Mouse (Mus musculus) heart, postnatal 4 days (tissue): ENCODE measurements at regions not wholly inside any gene's neighbourhood (a gene's known extent, or its start where the extent isn't known, plus 50 kb on each side); places are given as distances from the start of the nearest gene placed in this dataset.

Source experiments
- DNase-seq: peaks from one replicate; pipeline ENCODE4 v3.0.0; 2021

DNA sequence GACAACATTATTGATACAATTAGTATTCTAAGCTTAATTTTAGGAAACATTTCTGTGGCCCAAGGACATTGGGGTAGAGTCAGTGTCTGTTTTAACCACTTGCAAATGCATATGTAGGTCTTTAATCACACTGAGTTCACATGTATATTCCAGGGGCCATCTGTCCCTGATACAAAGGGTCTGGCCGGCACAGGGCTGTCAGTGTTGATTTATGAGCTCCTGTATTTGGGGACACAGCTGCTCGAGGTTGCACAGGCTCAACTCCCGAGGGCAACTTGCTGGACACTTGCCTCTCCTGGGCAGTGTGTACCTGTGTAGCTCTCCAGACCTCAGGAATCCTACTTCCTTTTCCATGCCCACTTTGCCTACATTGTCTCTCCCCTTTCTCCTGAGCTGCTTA lies 221.0 kb downstream of the Abcc12 start:
- no peak for DNase-seq

DNA sequence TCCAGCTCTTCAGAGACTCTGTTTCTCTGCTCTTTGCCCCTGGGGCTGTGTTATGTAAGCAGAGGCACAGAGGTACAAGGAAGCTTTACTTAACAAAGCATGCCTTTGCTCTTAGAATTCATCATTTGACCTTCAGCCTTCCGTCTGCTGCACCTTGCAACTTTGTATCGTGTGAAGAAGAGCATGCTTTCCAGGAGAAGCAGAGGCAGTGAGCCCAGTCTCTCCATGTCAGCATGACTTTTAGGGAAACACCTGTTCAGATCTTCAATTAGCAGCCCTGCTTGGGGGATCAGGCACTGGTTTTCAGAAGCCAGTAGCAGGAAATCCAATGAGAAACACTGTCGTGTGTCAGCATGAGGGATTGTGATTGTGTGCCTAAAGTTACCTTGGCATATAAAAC lies 226.7 kb downstream of the Abcc12 start:
- DNase-seq = no peak

DNA sequence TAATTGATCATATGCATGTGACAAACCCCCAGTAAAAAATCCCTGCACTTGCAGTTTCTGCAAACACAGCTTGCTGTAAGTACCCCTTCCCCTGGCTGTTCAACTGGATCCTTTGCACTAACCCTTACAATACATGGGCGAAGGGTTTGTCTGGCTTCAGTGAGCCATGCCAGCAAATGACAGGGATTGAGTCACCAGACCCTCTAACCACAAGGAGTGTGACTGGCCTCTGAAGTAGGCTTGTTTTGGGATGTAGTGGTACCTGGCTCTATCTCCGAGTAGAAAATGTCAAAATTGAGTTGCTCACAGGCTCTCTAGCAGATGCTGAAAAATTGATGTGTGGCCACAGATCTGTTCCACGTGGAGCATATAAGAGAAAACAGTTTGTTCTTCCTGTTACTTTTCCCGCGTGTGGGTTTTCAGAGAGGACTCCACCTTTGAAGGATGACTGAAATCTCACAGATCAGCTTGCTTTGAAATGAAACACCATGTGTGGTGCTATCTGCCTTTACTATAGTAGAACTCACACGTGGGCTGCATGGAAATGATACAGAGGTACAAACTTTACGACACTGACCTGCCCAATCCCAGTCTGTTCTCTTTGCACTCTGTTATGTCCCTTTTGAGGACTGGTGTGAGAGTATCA lies 228.8 kb downstream of the Abcc12 start:
- DNase-seq = no peak

DNA sequence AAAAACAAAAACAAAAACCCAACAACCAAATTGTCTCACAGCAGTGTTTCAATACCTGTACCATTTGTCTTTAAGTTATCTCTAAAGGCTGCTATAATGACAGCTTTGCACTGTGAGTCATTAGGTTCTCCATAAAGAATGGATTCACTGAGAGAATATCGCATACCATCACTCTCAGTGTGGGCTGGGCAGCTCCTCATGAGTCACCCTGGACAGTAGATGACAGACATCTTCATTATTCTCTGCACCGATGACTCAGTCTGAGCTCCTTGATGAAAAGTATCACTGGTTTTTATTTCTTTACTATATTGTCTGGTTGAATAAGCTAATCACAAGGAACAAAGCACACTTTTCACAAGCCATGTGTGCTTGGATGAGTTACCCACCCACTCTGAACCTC lies 230.4 kb downstream of the Abcc12 start:
- no peak for DNase-seq

DNA sequence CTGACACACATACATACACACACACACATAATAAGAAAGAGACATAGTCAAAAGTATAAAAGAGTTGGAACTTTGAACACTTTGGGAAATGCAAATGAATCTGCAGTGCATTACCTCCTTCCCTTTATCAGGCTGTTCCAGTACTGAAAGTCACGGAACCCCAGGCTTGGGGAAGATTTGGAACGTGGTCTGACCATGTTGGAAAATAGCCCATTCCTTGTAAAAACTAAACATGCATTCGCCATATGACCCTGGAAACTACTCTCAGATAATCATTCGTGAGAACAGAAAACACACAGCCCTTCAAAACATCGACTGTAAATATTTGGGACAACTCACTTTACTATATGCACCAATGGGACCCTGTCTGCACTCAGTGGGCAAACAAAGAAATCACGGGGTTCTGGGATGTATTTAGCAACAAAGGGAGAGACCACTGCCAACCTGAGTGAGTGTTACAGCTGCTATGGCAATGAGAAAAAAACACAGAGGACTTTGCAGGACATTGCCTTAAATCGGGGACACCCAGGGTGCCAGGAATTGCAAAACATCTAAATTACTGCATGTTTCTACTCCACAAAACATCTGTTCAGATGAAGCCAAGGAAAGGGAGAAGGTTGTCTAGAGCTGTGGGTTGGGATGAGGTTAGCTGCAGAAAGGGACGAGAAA lies 238.3 kb downstream of the Abcc12 start:
- DNase-seq = no peak

DNA sequence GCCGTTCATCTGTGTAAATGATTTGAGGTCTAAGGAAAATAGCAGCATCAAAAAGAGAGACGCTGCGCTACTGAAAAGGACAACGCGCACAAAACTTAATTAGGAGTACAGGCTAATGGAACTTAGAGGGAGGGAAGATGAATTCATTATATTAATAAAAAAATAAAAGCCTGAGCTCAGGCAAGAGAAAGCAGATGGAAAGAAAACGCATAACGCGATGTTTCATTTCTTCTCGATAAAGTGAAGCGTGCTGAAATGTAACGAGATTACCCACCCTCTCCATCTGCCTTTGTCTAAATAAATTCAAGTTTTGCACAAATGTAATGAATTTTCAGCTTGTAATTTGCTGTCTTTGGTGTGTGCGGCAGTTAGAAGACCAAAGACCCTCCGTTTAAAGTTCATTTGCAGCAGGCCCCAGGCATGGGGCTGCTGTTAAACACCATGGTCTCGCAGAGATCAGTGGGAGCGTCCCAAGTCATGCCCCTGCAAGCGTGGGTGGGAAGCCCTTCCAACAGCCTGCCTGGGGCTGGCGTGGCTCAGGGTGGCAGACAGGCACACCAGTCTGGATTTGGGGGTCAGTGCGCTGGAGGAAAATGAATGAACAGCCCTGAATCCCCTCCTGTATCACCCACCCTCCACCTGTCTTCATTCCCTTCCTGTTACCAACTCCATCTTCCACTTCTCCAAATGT lies 241.8 kb downstream of the Abcc12 start:
- DNase-seq = no peak

DNA sequence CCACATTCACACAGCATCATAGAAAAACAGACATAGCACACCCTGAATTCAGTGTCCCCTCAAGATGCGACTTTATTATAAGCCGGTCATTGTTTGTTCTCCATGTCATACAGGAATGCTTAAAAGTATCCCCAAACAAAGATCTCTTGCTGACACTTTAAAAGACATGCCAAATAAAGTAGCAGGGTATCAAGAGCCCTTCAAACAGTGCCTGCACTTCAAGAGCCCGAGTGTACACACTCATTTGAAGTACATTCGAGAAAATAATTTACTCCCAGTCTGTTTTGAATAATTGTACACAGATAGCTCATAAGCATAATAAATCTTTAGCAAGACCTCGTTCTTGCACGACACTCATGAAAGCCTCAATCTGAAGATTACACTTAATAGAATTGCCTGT lies 249.1 kb downstream of the Abcc12 start:
- DNase-seq = no peak

DNA sequence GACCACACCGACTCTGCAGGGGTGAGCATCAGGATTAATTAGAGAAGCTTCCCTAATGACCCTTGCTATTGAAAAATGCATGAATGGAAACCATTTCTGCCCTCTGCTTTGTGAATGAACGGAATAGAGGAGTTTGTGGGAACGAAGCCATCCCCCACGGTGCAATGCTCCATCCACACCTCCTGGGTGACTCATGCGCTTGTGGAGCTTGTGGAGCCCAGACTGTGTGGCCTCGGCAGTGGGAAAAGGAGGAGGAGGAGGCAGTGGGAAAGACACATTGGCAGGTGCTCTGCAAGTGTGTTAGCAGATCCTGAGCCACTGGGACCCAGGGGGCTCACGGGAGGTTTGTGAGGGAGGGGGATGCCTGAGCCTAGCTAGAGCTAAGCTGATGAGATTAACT lies 251.9 kb downstream of the Abcc12 start:
- no peak for DNase-seq

DNA sequence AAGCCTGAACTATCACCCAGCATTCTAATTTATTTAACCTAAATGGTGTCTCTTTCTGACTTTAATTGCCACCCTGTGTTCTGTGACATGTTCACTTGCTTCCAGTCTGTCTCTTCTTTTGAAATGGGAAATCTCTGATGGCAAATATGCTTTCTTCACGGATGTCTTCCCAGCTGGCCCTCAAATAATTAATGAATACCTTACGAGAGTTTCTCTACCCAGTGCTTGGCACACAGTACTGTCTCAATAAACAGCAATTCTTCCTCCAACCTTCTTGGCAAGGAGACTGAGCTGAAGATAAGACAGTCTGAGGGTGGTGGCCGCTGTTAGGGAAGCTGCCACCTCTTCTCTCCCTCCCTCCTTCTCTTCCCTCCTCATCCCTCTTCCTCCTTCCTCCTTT lies 252.5 kb downstream of the Abcc12 start:
- DNase-seq = no peak

DNA sequence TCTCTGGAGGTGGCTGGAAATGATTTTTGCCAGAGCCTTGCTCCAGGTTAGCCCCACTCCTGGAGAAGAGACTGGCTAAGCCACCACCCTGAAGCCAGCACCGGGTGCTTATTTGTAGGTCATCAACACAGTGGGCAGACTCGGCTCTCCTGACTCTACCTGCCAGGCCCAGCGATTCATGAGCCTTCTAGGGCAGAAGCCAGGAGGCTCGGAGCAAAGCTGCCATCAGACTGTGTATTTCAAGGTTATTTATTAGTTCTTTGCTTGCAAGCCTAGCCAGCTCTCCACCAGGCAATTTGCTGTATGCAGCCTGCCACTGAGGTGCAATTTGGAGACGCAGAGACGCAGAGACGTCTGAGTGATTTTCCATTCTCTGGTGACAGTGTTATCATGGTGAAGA lies 255.4 kb downstream of the Abcc12 start:
- DNase-seq = no peak

DNA sequence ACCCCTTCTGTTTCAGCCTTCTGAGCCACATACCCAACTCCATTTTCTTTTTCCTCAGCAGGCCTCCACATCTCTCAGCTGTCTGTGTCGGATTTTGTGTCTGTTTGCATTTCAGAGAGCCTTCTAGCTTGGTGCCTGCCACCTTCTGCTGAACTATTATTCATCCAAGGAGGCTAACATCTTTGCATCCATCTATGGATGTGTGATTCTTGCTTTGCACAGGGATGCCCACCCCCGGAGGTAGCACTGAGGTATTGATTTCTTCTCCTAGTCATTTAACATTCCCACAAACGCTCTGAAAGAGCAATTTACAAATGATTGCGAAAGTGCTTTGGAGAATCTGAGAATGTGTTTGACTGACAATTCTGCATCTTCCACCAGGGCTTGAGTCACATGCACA lies 255.9 kb downstream of the Abcc12 start:
- no peak for DNase-seq

DNA sequence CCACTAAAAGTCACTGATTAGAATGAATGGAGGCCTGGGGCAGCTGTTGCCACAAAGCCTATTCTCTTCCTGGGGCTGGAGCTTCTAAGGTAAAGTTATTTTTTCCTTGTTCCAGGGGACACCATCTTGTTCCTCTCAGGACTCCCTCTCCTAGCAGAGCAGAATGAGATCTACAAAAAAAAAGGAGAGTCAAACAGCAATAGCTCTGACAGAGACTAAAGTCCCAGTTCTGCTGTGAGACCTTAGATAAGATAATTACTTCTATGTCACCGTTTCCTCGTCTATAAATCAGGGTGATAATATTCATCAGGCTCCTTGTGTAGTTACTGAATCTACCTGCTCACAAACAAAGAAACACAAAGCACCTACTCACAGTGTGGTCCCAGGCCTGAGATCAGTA lies 256.7 kb downstream of the Abcc12 start:
- DNase-seq = no peak

DNA sequence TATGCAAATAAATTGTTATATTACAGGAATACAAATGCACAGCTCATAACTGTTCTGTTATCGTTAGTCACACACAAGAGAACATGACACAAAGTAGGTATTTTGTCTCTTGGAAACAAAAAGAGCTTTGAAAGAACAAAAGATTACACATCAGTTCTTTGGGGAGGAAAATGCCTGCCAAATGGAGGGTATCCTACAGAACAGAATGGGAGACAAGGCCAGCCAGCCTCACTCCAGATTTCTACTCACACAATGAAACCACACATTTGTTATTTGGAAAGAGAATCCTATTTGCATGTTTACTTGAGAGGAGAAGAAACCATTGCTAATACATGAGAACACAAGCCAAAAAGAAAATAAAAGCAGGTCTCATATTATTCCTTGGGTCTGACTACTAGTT lies 258.0 kb downstream of the Abcc12 start:
- DNase-seq = no peak

DNA sequence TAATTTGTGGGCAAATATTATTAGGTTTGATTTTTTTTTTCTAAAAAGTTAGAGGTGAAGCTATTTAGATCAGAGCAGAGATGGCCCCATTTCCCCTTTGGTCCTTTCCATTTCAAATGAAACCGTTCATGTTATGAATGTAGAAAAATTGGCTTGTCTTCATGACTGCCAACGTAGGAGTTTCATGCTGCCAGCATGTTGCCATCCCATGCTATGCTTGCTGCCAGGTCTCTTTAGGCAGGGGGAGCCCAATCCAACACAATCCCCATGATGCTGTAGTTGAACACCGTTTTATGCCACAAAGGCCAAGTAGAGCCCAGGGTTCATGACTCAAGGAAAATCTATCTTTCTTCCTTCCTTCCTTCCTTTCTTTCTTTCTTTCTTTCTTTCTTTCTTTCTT lies 259.5 kb downstream of the Abcc12 start:
- DNase-seq = no peak

DNA sequence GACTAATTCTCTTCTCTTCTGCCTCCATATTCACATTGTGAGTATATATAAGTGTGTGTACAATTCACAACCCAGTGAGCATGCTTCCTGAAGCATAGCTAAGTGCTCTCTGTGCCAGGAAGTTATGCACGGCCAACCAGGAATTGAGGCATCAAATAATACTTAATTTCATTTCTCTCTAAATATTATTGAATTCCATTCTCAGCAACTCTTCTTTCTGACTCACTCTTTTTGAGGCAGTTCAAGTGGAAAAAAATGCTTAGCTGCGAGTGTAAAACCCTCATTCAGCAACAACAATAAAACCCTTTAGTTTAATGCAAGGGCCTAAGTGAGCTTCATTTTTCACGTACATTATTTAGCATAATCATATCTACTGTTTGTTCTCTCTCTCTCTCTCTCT lies 262.0 kb downstream of the Abcc12 start:
- no peak for DNase-seq

DNA sequence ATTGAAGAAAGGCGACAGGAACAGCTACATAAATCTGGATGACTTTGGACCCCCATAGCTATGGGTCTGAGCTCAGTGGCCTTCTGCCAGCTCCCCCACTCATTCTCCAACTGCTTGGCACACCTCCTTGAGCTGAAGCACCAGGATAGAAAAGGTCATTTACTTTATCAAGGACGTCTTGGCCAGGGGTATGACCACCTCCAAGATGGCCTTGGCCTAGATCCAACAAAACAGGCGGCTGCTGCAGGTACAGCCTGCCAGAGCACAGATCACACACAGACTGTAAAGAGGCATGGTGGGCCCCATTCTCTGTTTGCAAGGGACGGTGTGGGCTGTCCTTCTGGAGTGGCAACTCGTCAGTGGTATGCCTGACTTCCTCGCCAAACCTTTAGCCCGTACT lies 264.2 kb downstream of the Abcc12 start:
- no peak for DNase-seq

DNA sequence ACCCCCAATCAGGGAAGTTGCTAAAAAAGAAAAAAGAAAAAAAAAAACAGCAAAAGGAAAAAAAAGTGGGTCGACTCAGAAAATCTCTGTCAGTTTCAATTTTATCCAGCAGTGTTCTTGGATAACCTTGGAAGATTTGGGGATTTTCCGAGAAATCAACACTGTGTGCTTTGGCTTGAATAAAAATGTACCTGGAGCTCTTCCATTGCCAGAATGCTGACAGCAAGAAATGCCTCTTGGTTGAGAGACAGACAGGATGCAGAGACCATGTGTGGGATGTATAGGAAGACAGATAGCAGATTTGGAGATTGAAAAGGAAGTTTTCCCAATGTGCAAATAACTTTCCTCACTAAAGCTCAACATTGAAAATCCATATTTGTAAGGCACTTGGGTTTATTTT lies 271.0 kb downstream of the Abcc12 start:
- no peak for DNase-seq

DNA sequence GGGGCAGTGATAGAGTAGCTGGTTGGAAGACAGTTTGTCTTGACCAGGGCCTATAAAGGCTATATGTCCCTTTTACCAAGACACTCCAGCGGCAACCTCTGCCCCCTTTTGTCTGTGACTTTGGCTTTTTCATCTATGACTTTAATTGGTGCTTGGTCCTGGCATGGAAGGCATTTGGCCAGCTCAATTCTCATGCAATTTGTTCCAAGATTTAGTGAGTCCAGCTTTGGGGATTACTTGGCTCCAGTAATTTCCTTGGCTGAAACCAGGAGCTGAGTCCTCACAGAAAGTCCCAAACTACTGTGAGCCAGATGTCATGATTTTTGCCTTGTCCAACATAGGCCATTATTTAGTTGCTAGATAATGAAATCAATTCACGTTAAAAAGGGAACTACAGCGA lies 273.1 kb downstream of the Abcc12 start:
- no peak for DNase-seq

DNA sequence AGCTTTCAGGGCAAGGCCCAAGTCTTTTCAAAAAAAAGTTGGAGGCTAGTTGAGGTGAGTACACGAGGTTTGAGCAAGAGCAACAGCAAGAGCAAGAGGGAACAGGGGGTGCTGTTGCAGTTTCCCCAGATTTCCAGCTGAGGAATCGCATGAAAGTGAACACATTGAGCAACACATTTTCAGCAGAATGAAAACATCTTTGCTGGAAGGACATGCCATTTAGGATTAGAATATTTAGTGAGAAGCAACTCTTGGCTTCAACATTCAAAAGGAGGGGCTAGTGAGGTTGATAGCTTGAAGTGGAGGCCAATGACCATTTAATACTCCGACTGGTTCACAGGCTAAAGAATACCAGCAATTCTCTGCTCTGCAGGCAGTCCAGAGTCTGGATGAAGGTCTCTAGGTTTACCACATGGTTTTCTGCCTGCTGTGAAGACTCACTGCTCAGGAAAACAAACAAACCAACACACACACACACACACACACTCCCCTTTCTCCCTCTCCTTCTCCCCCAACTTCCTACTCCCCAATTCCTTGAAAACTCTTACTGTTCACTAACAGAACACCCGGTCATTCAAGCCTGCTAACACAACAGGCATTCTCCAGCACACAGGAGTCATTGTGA lies 278.5 kb downstream of the Abcc12 start:
- no peak for DNase-seq

DNA sequence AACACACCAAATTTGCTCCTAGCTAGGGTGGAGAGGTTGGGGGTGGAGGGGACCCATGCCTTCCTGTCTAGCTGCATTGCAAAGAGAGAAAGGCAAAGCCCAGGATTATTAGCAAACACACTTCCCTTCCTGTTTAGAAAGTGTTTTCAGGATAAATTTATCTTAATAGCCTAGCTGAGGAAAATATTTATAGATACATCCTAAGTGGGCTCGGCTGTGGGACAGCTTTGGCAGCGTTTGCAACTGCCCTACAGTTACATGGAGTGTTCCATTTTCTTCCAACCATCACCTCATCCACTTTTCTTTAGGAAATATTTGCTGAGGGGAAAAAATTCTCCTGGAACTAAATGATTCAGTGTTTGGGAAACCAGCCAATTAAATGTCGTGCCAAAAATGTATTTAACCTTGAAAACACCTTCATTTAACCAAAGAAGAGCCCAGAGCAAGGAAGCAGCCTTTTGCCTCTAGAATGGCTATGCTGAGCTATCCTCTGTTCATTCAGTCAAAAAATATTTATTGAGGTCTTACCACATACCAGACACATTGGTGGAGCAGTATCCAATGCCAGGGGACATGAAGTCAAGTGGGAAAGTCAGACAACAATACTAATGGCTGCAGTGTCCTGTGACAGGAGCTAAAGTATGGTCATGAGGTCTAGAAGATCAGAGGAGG lies 291.6 kb downstream of the Abcc12 start:
- DNase-seq = no peak

DNA sequence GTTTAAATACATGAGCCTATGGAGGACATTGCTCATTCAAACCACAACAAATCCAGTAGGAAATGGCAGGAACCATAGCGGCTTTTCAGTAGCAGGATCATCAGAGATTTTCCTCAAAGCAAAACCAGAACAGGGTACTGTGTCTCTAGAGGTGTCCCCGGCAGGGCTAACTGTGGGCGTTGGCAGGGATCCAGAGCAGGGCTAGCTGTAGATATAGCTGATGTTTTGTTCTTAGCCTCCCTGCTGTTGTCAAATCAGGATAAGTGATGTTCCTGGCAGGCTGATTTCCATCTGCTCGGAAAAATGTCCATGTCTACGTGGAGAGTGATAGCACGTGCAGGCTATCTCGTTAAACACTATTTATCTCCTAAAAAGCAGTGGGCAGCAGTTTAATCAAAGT lies 297.6 kb downstream of the Abcc12 start:
- no peak for DNase-seq

DNA sequence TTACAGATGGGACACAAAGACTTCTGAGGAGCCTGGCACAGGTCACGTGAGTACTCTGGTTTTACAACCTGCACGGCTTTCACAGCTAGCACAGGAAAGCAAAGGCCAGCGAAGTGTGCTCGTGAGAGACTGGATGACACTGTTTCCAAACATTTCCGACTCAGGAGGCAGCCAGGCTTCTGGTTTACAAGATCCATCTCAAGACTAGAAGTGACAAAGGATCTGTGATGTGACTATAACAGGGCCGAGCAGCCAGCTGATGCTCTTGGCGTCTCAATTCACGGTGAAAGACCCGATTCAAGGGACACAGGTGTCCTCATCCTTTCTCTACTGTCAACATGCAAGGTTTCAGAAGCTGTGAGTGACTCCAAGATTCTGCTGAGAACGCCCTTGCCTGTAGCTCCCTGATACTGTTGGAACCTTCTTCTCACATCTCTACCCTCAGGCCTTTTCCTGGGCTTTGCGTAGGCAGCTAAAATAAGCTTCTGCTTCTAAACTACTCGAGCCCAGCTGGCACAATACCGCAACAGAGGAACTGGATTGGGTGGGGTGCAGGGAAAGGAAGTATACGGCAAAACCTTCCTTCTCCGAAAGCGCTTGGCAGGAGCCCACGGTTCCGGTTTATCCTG lies 300.3 kb downstream of the Abcc12 start:
- DNase-seq = no peak

DNA sequence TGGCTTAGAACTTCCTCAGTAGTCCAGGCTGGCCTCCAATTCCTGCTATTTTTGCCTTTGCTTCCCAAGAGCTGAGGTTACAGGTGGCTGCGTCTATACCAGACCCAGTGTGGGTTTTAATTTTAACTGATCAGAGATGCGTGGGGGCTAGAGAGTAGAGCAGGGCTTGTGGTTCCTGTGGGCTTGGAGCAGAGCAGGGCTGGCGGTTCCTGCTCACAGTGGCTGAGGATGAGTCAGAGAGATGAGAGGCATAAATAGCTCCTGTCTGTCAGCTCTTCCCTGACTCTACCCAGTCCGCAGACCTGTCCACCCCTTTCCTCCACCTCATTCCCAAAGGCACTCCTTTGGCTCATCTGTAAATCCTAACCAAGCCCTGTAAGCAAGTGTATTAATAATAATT lies 304.8 kb downstream of the Abcc12 start:
- DNase-seq = no peak
